Mouse (Mus musculus) layer of hippocampus, adult 18-20 months (tissue): ENCODE measurements around the gene Dusp1. TPM values are rescaled to one million over a fixed set of nuclear protein-coding genes. Genes with fewer than 3 reads are reported as not detected.

Source experiments
- DNase-seq, 2 experiments: peaks; one replicate each; pipeline ENCODE4 v3.0.0; 2022; ENCODE audit warnings: low spot score in 2 of 2
- long read RNA-seq: library from polyadenylated mRNA; stranded (forward); transcript quantifications from one replicate; pipeline ENCODE4 v2.0.0, GENCODE M21; 2021
- total RNA-seq, 2 experiments: library from RNA; stranded (reverse); gene quantifications; 2 replicates each; pipeline ENCODE4 v1.2.3; 2021

The Dusp1 gene
- total RNA-seq = 10 to 100 TPM; 24.8 to 28.2 TPM
- long read RNA-seq, transcript Dusp1-202 (4 exons, 1,990 nt) = major isoform, 34 of 38 reads
- long read RNA-seq, partial matches to known transcripts = 2 of 38 reads
- long read RNA-seq, other reads (novel, unspliced or antisense) = 2 of 38 reads

- no peak for DNase-seq
These were observed at the start of gene Dusp1 for GRCm38 (mm10) chr17:26561651-26562181. Dusp1 (minus strand) TSS chr17:26562128.

- DNase-seq = no peak
These were observed 49.4 kb upstream of the Dusp1 start for GRCm38 (mm10) chr17:26611328-26611727.

GRCm38 (mm10) chr17:26609820-26610219 lies 47.9 kb upstream of the Dusp1 start:
- peak; percentile 76 to 84 for DNase-seq

- no peak for DNase-seq
These were observed 46.9 kb upstream of the Dusp1 start for GRCm38 (mm10) chr17:26608877-26609276.

GRCm38 (mm10) chr17:26608348-26608747 lies 46.4 kb upstream of the Dusp1 start:
- DNase-seq = no peak

- DNase-seq = no peak
These were observed 44.6 kb upstream of the Dusp1 start for GRCm38 (mm10) chr17:26606516-26606915.

GRCm38 (mm10) chr17:26605636-26606035 lies 43.7 kb upstream of the Dusp1 start:
- no peak for DNase-seq

GRCm38 (mm10) chr17:26603311-26603710 lies 41.4 kb upstream of the Dusp1 start:
- DNase-seq = no peak

GRCm38 (mm10) chr17:26602371-26602885 lies 40.5 kb upstream of the Dusp1 start:
- peak in 1 of 2 experiments; percentile 50 for DNase-seq

GRCm38 (mm10) chr17:26601926-26602325 lies 40.0 kb upstream of the Dusp1 start:
- DNase-seq = no peak

- no peak for DNase-seq
These were observed 39.6 kb upstream of the Dusp1 start for GRCm38 (mm10) chr17:26601514-26601913.

- no peak for DNase-seq
These were observed 39.1 kb upstream of the Dusp1 start for GRCm38 (mm10) chr17:26600913-26601447.

GRCm38 (mm10) chr17:26598845-26599244 lies 36.9 kb upstream of the Dusp1 start:
- no peak for DNase-seq

- DNase-seq = no peak
These were observed 35.0 kb upstream of the Dusp1 start for GRCm38 (mm10) chr17:26596856-26597481.

- no peak for DNase-seq
These were observed 34.3 kb upstream of the Dusp1 start for GRCm38 (mm10) chr17:26596168-26596658.

- no peak for DNase-seq
These were observed 33.7 kb upstream of the Dusp1 start for GRCm38 (mm10) chr17:26595448-26596167.

- no peak for DNase-seq
These were observed 33.0 kb upstream of the Dusp1 start for GRCm38 (mm10) chr17:26594958-26595357.

- no peak for DNase-seq
These were observed 32.2 kb upstream of the Dusp1 start for GRCm38 (mm10) chr17:26594171-26594570.

- DNase-seq = no peak
These were observed 31.3 kb upstream of the Dusp1 start for GRCm38 (mm10) chr17:26593199-26593598.

GRCm38 (mm10) chr17:26592510-26592909 lies 30.6 kb upstream of the Dusp1 start:
- DNase-seq = peak in 1 of 2 experiments; percentile 49

GRCm38 (mm10) chr17:26587961-26588487 lies 26.1 kb upstream of the Dusp1 start:
- no peak for DNase-seq
